Mouse (Mus musculus): ENCODE measurements at regions not wholly inside any gene's neighbourhood (a gene's known extent, or its start where the extent isn't known, plus 50 kb on each side); places are given as distances from the start of the nearest gene placed in this dataset.

GRCm38 (mm10) chr15:38368291-38368690 lies 942.9 kb downstream of the 4930447A16Rik start:
- Histone ChIP-seq H3K4me3 (replicated peaks in 1 of 3; ENCODE audit: low read depth in 2 of 3, low read length in 2 of 3, poor library complexity in 1 of 3) (no peak overlapping the region), H3K9me3 (replicated peaks; ENCODE audit: low read length) (no peaks in the 10 kb centered on the region), H3K9ac (ENCODE audit: insufficient read depth, low read depth) (no peak overlapping the region), H3K4me1 (ENCODE audit: control insufficient read depth in 1 of 2, insufficient read depth in 2 of 2) (peaks cover 6 to 8% of the 10 kb centered on the region in 2 experiments; a peak in 3 of 4 replicates), H3K36me3 (replicated peaks in 1 of 2; ENCODE audit: control insufficient read depth in 1 of 2, insufficient read depth in 1 of 2, low read length in 1 of 2) (no peaks in the 10 kb centered on the region), H3K4me2 (ENCODE audit: insufficient read depth, low read depth, poor library complexity, severe bottlenecking) (no peak overlapping the region), H3K27me3 (replicated peaks) (no peaks in the 10 kb centered on the region), H3K79me2 (replicated peaks; ENCODE audit: control insufficient read depth, extremely low read depth, insufficient read depth, poor library complexity, severe bottlenecking) (no peaks in the 10 kb centered on the region), H3K27ac (ENCODE audit: insufficient read depth, low read depth) (no peak overlapping the region)
- no peak for DNase-seq (ENCODE audit: extremely low read depth)
- dilution Hi-C loops (cut with MboI; ENCODE audit: extremely low pct_ligation_motif_present, extremely low pct_unique_long_range_greater_than_20kb, low sequenced_read_pairs): no loop called here
- in situ Hi-C loops (cut with MboI; ENCODE audit: low pct_ligation_motif_present, low pct_unique_long_range_greater_than_20kb, low sequenced_read_pairs): no loop called here
- no peak for TF ChIP-seq ZMIZ1 (IDR thresholded peaks at IDR 0.05; ENCODE audit: low read depth, low read length)
- no peak for TF ChIP-seq USF1 (IDR thresholded peaks at IDR 0.05; ENCODE audit: low read depth, low read length)
- no peak for TF ChIP-seq USF2 (conservative IDR thresholded peaks at IDR 0.05; ENCODE audit: low read depth, low read length)
- TF ChIP-seq EP300 (IDR thresholded peaks at IDR 0.05; ENCODE audit: low read length): no peak
- TF ChIP-seq MAFK (IDR thresholded peaks at IDR 0.05; ENCODE audit: insufficient replicate concordance, low read length): no peak
- no peak for TF ChIP-seq JUN (IDR thresholded peaks at IDR 0.05; ENCODE audit: insufficient read depth, low read depth, low read length)
- no peak for TF ChIP-seq ELF1 (IDR thresholded peaks at IDR 0.05; ENCODE audit: low read depth, low read length)
- TF ChIP-seq SMC3 (IDR thresholded peaks at IDR 0.05; ENCODE audit: low read depth, low read length): no peak
- TF ChIP-seq ETS1 (conservative IDR thresholded peaks at IDR 0.05; ENCODE audit: low read depth, low read length): no peak
- no peak for TF ChIP-seq MAZ (IDR thresholded peaks at IDR 0.05; ENCODE audit: low read depth, low read length)
- no peak for TF ChIP-seq GABPA (IDR thresholded peaks at IDR 0.05; ENCODE audit: insufficient replicate concordance, low read depth, low read length)
- no peak for TF ChIP-seq CHD2 (IDR thresholded peaks at IDR 0.05; ENCODE audit: low read length)
- TF ChIP-seq MYC (IDR thresholded peaks at IDR 0.05; ENCODE audit: low read depth, low read length): no peak
- no peak for TF ChIP-seq BHLHE40 (IDR thresholded peaks at IDR 0.05; ENCODE audit: low read depth, low read length)

GRCm38 (mm10) chr15:38371404-38372090 lies 946.2 kb downstream of the 4930447A16Rik start:
- DNase-seq (ENCODE audit: extremely low read depth): no peak
- H3K27ac ChIP-seq (ENCODE audit: insufficient read depth, low read depth): no peak overlapping the region
- H3K36me3 ChIP-seq (replicated peaks in 1 of 2; ENCODE audit: control insufficient read depth in 1 of 2, insufficient read depth in 1 of 2, low read length in 1 of 2): no peaks in the 10 kb centered on the region
- H3K4me3 ChIP-seq (replicated peaks in 1 of 3; ENCODE audit: low read depth in 2 of 3, low read length in 2 of 3, poor library complexity in 1 of 3): no peak overlapping the region
- H3K79me2 ChIP-seq (replicated peaks; ENCODE audit: control insufficient read depth, extremely low read depth, insufficient read depth, poor library complexity, severe bottlenecking): no peaks in the 10 kb centered on the region
- no peak overlapping the region for H3K4me2 ChIP-seq (ENCODE audit: insufficient read depth, low read depth, poor library complexity, severe bottlenecking)
- no peaks in the 10 kb centered on the region for H3K27me3 ChIP-seq (replicated peaks)
- no peaks in the 10 kb centered on the region for H3K9me3 ChIP-seq (replicated peaks; ENCODE audit: low read length)
- dilution Hi-C loops (cut with MboI; ENCODE audit: extremely low pct_ligation_motif_present, extremely low pct_unique_long_range_greater_than_20kb, low sequenced_read_pairs) (no loop called here), in situ Hi-C loops (cut with MboI; ENCODE audit: low pct_ligation_motif_present, low pct_unique_long_range_greater_than_20kb, low sequenced_read_pairs) (no loop called here)
- peaks cover 6 to 8% of the 10 kb centered on the region in 2 experiments for H3K4me1 ChIP-seq (ENCODE audit: control insufficient read depth in 1 of 2, insufficient read depth in 2 of 2)
- TF ChIP-seq RCOR1 (conservative IDR thresholded peaks at IDR 0.05; ENCODE audit: low read depth, low read length): no peak
- TF ChIP-seq E2F4 (IDR thresholded peaks at IDR 0.05; ENCODE audit: insufficient replicate concordance, low read depth, low read length): no peak
- TF ChIP-seq RAD21 (IDR thresholded peaks at IDR 0.05; ENCODE audit: low read depth, low read length): no peak
- no peak for TF ChIP-seq JUND (conservative IDR thresholded peaks at IDR 0.05; ENCODE audit: low read depth, low read length)
- no peak for TF ChIP-seq MEF2A (IDR thresholded peaks at IDR 0.05; ENCODE audit: borderline replicate concordance, low read depth, low read length)
- TF ChIP-seq UBTF (IDR thresholded peaks at IDR 0.05; ENCODE audit: low read depth, low read length): no peak
- TF ChIP-seq EP300 (IDR thresholded peaks at IDR 0.05; ENCODE audit: low read length): no peak
- no peak for TF ChIP-seq USF2 (conservative IDR thresholded peaks at IDR 0.05; ENCODE audit: low read depth, low read length)
- no peak for TF ChIP-seq CHD1 (IDR thresholded peaks at IDR 0.05; ENCODE audit: low read depth, low read length)
- no peak for TF ChIP-seq BHLHE40 (IDR thresholded peaks at IDR 0.05; ENCODE audit: low read depth, low read length)
- TF ChIP-seq GABPA (IDR thresholded peaks at IDR 0.05; ENCODE audit: insufficient replicate concordance, low read depth, low read length): no peak
- TF ChIP-seq POLR2AphosphoS2 (IDR thresholded peaks at IDR 0.05; ENCODE audit: low read depth, low read length): no peak
- H3K9ac ChIP-seq (ENCODE audit: insufficient read depth, low read depth): no peak overlapping the region

All from CH12.LX (cell line).